Mouse (Mus musculus) spleen, embryonic (tissue): Measurements from ENCODE around the gene Rbfox2.
"Not testable (repeated sequence)": the region's sequence is repeated elsewhere in the genome, so short reads cannot be mapped to it uniquely, and the experiment has no call there.

Source experiments
- CTCF ChIA-PET: fragments of 350-600 bp; sonication (Branson Sonifier 250); formaldehyde crosslinking; loops from one replicate; lab custom pipeline; 2022; lab: Charles Lee

Rbfox2 gene

GRCm38 (mm10) chr15:77070745-77071268 lies 236.0 kb downstream of the Rbfox2 start:
- CTCF ChIA-PET, result no interaction called here

- CTCF ChIA-PET, result no interaction called here
Observed at GRCm38 (mm10) chr15:77069019-77069418, 237.8 kb downstream of the Rbfox2 start.

DNA sequence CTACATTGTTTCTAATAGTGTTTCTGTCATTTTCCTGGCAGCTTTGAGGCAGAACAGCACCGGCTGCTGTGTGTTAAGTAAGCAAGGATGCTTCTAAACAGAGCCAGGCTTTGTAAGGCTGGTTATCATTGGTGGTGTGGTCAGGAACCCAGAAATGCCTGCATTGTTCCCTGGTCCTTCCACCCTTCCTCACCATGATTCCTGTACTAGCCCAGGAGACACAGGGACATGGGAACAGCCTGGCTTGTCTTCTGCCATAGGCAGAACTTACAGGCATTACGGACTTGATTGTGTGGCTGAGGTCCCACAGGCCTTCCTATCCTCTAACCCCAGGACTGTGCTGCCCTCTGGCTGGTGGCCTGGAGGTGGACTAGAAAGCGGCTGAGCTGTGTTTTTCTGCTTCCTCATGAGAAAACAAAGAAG lies 238.4 kb downstream of the Rbfox2 start:
- CTCF ChIA-PET, result no interaction called here

GRCm38 (mm10) chr15:77066233-77066632 lies 240.6 kb downstream of the Rbfox2 start:
- CTCF ChIA-PET, result no interaction called here

DNA sequence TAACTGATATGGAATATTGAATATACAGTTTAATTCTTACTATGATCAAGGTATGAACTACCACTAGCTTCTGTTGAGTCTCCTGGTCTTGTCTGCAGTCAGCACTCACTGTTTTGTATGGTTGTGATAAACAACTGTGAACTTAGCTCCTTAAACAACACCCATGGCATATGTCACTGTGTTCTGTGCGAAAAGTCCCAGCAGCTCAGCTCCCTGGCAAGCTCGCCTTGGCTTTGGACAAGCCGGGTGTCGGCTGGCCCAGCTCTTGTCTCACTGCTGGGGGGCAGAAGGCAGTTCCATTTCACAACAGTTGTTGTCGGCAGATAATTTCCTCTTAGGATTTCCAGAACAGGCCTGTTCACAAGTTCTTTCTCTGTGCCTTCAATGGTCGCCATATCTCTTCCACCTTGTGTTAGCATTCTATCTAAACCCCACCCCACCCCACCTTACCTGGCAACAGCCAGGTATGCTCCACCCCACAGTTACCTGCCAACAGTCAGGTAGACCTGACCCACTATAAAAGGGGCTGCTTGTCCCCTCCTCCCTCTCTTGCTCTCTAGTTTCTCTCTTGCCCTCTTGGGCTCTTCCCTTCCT lies 241.4 kb downstream of the Rbfox2 start:
- CTCF ChIA-PET, result no interaction called here

GRCm38 (mm10) chr15:77062746-77063145 lies 244.1 kb downstream of the Rbfox2 start:
- CTCF ChIA-PET, result no interaction called here

GRCm38 (mm10) chr15:77059416-77059815 lies 247.4 kb downstream of the Rbfox2 start:
- CTCF ChIA-PET, result not testable (repeated sequence)

- CTCF ChIA-PET, result no interaction called here
Observed at GRCm38 (mm10) chr15:77058566-77058965, 248.2 kb downstream of the Rbfox2 start.

DNA sequence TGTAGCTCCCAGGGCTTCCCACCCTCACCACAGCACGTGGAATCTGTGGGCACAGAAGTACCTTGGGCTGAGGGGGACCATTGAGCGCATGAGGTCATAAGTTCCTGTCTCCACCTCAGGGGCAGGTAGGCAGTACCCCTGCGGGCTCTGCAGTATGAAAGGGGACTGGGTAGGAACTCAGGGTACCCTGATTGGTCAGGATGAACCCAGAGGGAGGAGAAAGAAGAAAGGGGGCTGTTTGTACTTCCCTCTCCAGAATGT lies 250.1 kb downstream of the Rbfox2 start:
- CTCF ChIA-PET, result no interaction called here

GRCm38 (mm10) chr15:77056001-77056790 lies 250.6 kb downstream of the Rbfox2 start:
- CTCF ChIA-PET, result no interaction called here

DNA sequence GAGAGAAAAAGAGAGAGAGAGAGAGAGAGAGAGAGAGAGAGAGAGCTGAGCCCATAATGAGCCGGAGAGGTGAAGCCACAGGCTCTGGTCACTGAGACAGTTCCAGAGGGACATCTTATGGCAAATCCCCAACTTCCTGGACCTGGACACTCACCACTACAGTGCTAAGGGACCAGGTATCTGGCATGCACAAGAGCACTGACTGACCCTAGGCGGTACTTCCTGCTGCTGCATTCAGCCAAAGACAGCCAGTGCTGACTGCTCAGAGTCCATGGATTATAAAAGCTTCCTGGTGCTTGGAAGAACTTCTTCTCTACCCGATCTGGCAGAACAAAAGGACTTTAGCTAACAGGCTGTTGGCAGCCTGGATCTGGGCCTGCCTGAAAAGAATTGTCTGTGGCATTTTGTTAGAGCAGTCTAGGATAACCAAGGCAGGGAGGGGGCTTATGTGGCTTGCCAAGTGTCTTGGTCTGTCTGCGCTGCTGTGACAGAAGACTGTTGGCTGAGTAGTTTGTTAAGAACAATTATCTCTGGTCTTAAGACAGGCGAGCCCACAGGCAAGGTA lies 252.1 kb downstream of the Rbfox2 start:
- CTCF ChIA-PET, result interaction anchor here (0.5 kb wide), 1 partner anchor 24 kb away, joined by 3 read pairs; no protein-coding TSS in a partner anchor

DNA sequence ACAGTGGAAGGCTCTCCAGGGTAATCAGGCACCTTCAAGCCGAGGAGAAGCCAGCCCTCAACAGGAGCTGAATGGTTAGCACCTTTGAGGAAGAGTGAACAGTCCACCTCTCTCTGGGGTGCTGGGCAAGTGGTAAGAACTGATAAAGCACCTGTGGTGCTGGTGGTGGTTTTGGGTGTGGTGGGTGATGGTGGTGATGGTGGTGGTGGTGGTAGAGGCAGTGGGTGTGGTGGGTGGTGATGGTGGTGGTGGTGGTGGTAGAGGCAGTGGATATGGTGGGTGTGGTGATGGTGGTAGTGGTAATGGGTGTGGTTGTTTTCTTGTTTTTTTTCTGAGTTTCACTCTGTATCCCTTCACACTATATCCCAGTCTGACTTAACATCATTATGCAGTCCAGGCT lies 253.8 kb downstream of the Rbfox2 start:
- CTCF ChIA-PET, result no interaction called here

DNA sequence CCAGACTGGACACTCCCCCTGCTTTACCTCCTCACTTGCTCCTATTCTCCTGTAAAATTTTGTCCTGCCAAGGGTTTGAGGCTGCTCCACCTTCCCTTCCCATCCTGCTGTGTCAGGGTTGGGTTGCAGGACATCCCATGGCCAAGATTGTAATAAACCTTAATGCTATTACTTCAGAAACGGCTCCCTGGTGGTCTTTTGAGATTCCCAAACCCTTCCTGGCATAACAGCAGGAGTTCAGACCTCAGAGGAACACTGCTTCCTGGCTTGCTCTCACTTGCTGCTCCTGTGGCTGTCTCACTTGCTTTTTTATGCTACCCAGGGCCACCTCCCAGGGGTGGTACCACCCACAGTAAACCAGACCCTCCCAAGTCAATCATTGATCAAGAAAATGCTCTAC lies 254.6 kb downstream of the Rbfox2 start:
- CTCF ChIA-PET, result no interaction called here

DNA sequence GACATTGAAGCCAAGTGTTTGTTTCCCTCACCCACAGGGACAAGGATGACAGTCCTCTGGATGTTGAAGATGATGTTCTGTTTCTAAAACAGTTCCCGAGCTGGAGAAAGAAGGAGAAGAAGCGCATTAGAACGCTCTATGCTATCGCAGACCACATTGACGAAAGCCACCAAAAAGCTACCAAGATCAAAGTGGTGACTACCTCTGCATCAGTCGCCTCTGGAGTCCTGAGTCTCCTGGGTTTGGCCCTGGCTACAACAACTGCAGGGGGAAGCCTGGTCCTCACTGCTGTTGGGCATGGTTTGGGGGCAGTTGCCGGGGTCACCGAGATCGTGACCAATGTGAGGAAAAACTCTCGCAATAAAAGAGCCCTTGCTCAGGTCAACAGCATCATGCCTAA lies 256.2 kb downstream of the Rbfox2 start, which contains the start of gene Mb:
TSS of gene Mb (minus strand) at position 101 of the 400 bp plus-strand sequence.
- CTCF ChIA-PET, result interaction anchor here (0.6 kb wide), 1 partner anchor 267 kb away, joined by 4 read pairs; no protein-coding TSS in a partner anchor

- CTCF ChIA-PET, result no interaction called here
Observed at GRCm38 (mm10) chr15:77045609-77046008, 261.2 kb downstream of the Rbfox2 start.

- CTCF ChIA-PET, result no interaction called here
Observed at GRCm38 (mm10) chr15:77044597-77045320, 262.0 kb downstream of the Rbfox2 start, which contains the start of gene Apol6. Gene Apol6, plus strand, starts transcription at chr15:77044729.

GRCm38 (mm10) chr15:77040784-77041183 lies 266.0 kb downstream of the Rbfox2 start:
- CTCF ChIA-PET, result no interaction called here

GRCm38 (mm10) chr15:77039211-77039700 lies 267.5 kb downstream of the Rbfox2 start:
- CTCF ChIA-PET, result no interaction called here

DNA sequence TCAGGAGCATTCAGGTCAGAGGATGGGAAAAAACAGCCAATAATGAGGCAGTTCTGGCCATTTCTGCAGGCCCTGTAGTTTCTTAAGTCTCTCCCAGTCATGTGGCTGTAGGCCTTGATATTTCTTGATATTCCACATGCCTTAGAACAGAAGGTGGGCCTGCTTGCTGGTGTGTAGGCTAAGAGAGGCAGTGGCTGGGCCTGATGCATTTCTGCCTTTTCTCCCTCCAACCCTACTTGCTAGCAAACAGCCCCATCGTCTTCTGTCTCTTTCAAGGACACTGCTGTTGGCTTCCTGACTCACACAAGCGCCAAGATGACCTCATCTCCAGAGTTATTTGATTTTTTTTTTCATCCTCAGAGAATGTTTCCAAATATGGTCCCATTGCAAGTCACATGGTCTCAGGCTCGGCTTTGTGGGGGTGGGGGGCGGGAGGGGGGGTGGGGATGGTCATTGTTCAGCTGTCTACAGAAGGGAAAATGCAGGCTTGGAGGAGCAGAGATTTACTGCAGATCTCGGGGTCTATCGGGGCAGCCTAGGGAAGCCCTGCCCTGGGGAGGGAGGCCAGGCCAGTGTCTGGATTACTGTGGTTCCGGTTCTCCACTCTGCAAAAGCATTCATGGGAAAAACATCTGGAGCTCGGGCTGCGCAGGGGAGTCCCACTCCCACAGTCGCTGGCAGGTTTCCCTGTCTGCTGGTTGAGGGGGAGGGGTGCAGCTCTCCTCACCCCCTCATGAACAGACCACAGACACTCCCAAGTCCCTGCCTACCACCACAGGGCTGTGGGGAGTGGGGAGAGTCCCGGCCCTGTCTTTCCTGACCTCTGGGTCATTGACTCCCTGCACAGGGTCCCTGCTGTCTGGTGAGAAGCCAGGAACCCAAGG lies 269.3 kb downstream of the Rbfox2 start:
- CTCF ChIA-PET, result no interaction called here

- CTCF ChIA-PET, result no interaction called here
Observed at GRCm38 (mm10) chr15:77036989-77037277, 269.9 kb downstream of the Rbfox2 start.
